Mouse (Mus musculus): ENCODE data around the gene Cdk5. TPM values are rescaled to one million over a fixed set of nuclear protein-coding genes. Genes with fewer than 3 reads are reported as not detected.
A peak's percentile ranks its signal among the peaks of the same experiment; 100 is the strongest.

The Cdk5 gene
- polyA plus RNA-seq, 2 experiments, result 8.2 to 10.3 TPM

DNA sequence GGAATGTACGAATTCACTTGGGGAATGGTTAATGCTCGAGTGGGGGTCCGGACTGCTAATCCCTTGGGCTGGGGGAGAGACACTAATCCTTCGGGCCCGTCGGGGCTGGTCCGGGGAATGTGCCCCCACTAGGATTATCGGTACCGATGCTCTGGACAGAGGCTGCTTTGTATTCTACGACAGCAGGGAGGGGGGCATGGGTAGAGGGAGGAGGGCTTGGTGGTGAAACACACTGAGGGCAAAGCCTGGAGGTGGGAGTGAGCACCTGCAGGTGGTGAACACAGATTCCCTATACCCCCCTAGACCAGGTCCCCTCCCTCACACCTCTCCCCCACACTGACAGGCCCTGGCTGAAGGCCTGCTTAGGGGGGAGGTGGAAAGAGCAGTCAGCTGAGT lies 2.7 kb upstream of the Cdk5 start:
- ATAC-seq (ENCODE audit: insufficient read depth) (no peak), DNase-seq (ENCODE audit: low read depth in 3 of 3, low spot score in 3 of 3) (no peak)
- Histone ChIP-seq H3K4me1 (replicated peaks; ENCODE audit: control insufficient read depth in 2 of 2, insufficient read depth in 2 of 2, low read length in 1 of 2) (peaks cover 21 to 28% of the 10 kb centered on the region in 2 experiments), H3K27me3 (ENCODE audit: control insufficient read depth, insufficient read depth, low read length) (no peaks in the 10 kb centered on the region), H3K36me3 (replicated peaks; ENCODE audit: control insufficient read depth, insufficient read depth, low read depth) (no peaks in the 10 kb centered on the region; the same call in 1 of the 2 replicates), H3K9ac (replicated peaks) (no peak overlapping the region), H3K9me3 (ENCODE audit: control insufficient read depth, low read length) (no peaks in the 10 kb centered on the region), H3K4me3 (ENCODE audit: insufficient read depth in 1 of 2, low read depth in 2 of 2, low read length in 2 of 2) (peak overlapping the region; percentile 66 to 77), H3K27ac (no peak overlapping the region), H3K4me2 (ENCODE audit: low read depth) (peak overlapping the region; percentile 98)
- TF ChIP-seq EP300 (IDR thresholded peaks at IDR 0.05; ENCODE audit: low read depth), result no peak
- TF ChIP-seq CTCF (IDR thresholded peaks at IDR 0.05; ENCODE audit: low read depth), result no peak
- WGBS (ENCODE audit: insufficient replicate concordance), result 13% methylated on average over 10 of the region's 10 CpGs

DNA sequence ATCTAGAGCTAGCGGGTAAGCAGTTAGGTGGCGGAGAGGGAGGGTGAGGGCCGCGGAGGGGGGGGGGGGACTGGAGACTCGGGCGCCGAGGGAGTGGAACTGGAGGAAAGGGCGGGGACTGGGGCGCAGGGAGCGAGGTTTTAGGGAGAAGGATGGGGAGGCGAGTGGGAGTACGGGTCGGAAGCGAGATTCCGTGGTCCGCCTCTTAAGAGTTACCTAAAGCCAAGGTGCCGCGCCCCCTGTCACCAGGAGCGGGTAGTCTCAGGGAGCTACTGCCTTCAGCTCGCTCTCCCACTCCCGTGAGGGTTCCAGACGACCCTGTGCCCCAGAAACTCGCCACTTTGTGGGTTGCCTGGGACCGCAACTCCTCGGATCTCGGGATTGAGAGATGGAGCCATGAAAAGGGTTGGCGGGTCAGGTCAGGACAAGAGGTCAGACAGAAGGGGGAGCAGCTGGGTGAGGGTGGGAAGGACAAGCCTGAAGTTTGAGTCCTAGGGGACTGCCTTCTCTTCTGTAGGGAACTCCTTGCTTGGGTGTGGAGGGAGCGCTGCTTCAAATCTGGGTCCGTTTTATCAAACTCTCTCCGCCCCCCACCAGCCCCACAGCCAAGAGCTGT lies 2.2 kb upstream of the Cdk5 start:
- TF ChIP-seq EP300 (IDR thresholded peaks at IDR 0.05; ENCODE audit: low read depth) (no peak), CTCF (IDR thresholded peaks at IDR 0.05; ENCODE audit: low read depth) (peak; percentile 51)
- Histone ChIP-seq H3K4me2 (ENCODE audit: low read depth) (peak overlapping the region; percentile 98), H3K9ac (replicated peaks) (peak overlapping the region; percentile 85), H3K4me3 (ENCODE audit: insufficient read depth in 1 of 2, low read depth in 2 of 2, low read length in 2 of 2) (peak overlapping the region; percentile 66 to 77), H3K27ac (no peak overlapping the region), H3K36me3 (replicated peaks; ENCODE audit: control insufficient read depth, insufficient read depth, low read depth) (no peaks in the 10 kb centered on the region; the same call in 1 of the 2 replicates), H3K4me1 (replicated peaks; ENCODE audit: control insufficient read depth in 2 of 2, insufficient read depth in 2 of 2, low read length in 1 of 2) (peaks cover 21 to 28% of the 10 kb centered on the region in 2 experiments), H3K9me3 (ENCODE audit: control insufficient read depth, low read length) (no peaks in the 10 kb centered on the region), H3K27me3 (ENCODE audit: control insufficient read depth, insufficient read depth, low read length) (no peaks in the 10 kb centered on the region)
- DNase-seq (ENCODE audit: low read depth in 3 of 3, low spot score in 3 of 3), result peak in 1 of 3 experiments; percentile 35
- ATAC-seq (ENCODE audit: insufficient read depth), result no peak
- WGBS (ENCODE audit: insufficient replicate concordance), result under 1% methylated on average over 27 of the region's 30 CpGs

DNA sequence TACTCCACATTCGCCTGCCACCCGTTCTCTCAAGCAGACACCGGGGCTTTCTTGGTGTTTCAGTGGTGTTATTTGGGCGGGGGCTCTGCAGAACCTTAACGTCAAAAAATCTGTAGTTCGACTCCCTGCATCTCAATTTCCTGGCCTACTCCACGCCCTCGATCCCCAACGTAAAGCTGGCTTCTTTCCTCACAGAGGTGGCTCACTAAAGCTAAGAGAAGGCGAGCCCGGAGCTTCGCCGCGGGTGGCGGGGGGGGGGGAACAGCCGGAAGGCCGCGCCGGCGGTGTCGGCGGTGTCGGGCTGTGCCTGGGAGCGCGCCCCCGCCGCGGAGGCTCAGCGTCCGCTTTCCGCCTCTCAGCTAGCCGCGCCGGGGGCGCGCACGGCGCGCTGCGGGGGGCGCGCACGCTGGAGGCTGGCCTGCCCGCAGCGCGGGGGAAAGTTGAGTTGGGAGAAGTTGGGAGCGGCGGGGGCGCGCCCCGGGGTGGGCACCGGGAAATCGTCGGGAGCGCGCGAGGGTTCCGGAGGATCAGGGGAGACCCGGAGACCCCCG lies 1.6 kb upstream of the Cdk5 start:
- Histone ChIP-seq H3K4me1 (replicated peaks; ENCODE audit: control insufficient read depth in 2 of 2, insufficient read depth in 2 of 2, low read length in 1 of 2) (peaks cover 21 to 28% of the 10 kb centered on the region in 2 experiments), H3K27ac (peak overlapping the region; percentile 83), H3K4me2 (ENCODE audit: low read depth) (peak overlapping the region; percentile 98), H3K9ac (replicated peaks) (peak overlapping the region; percentile 85), H3K36me3 (replicated peaks; ENCODE audit: control insufficient read depth, insufficient read depth, low read depth) (no peaks in the 10 kb centered on the region), H3K9me3 (ENCODE audit: control insufficient read depth, low read length) (no peaks in the 10 kb centered on the region), H3K4me3 (ENCODE audit: insufficient read depth in 1 of 2, low read depth in 2 of 2, low read length in 2 of 2) (peak overlapping the region; percentile 66 to 77), H3K27me3 (ENCODE audit: control insufficient read depth, insufficient read depth, low read length) (no peaks in the 10 kb centered on the region)
- WGBS (ENCODE audit: insufficient replicate concordance), result 1% methylated on average over 58 of the region's 60 CpGs
- peak; percentile 64 for ATAC-seq (ENCODE audit: insufficient read depth)
- peak; percentile 71 to 80 (median 79) for DNase-seq (ENCODE audit: low read depth in 3 of 3, low spot score in 3 of 3)
- TF ChIP-seq EP300 (IDR thresholded peaks at IDR 0.05; ENCODE audit: low read depth) (no peak), CTCF (IDR thresholded peaks at IDR 0.05; ENCODE audit: low read depth) (no peak)

DNA sequence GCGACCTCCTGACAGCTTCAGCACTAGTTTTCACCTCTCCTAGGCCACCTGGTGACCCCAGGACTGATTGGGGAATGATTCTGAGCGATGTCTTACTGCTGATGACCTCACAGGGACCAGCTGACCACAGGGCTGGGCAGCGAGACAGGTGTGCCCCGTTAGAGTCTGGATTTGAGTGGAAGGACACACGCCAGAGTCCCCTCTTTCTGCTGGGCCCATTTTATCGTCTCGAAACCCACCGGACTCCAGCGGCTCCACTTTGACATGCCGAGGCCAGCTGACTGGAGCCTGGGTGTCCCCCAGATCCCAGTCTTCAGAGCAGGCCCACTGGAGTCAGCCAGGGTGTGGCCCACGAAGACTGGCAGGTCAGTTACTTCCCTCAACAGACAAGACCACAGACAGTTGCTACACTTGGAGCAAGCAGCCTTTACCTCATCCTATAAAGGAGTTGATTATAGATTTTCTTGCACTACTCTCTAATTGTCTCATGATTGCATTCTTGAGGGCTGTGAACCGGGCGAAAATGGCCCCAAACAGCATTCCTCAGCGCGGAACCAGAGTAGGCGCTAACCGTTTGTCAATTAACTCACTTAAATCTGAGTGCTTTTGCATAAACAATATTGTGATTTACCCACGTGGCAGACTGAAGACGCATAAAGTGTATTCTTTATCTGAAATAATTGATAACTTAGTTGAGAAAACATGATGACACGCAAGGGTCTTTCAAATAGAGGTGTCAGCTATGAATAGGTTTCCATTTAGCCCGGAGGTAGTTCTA lies 863 bp upstream of the Cdk5 start:
- Histone ChIP-seq H3K36me3 (replicated peaks; ENCODE audit: control insufficient read depth, insufficient read depth, low read depth) (no peaks in the 10 kb centered on the region), H3K9me3 (ENCODE audit: control insufficient read depth, low read length) (no peaks in the 10 kb centered on the region), H3K4me3 (ENCODE audit: insufficient read depth in 1 of 2, low read depth in 2 of 2, low read length in 2 of 2) (peak overlapping the region; percentile 66 to 77), H3K27ac (peak overlapping the region; percentile 83), H3K4me1 (replicated peaks; ENCODE audit: control insufficient read depth in 2 of 2, insufficient read depth in 2 of 2, low read length in 1 of 2) (peaks cover 21 to 28% of the 10 kb centered on the region in 2 experiments), H3K4me2 (ENCODE audit: low read depth) (peak overlapping the region; percentile 98), H3K9ac (replicated peaks) (peak overlapping the region; percentile 85), H3K27me3 (ENCODE audit: control insufficient read depth, insufficient read depth, low read length) (no peaks in the 10 kb centered on the region)
- DNase-seq (ENCODE audit: low read depth in 3 of 3, low spot score in 3 of 3) (peak in 1 of 3 experiments; percentile 33), ATAC-seq (ENCODE audit: insufficient read depth) (no peak)
- TF ChIP-seq EP300 (IDR thresholded peaks at IDR 0.05; ENCODE audit: low read depth), result no peak
- no peak; the same call in 1 of the 2 replicates for TF ChIP-seq CTCF (IDR thresholded peaks at IDR 0.05; ENCODE audit: low read depth)
- WGBS (ENCODE audit: insufficient replicate concordance), result 11% methylated on average over 21 of the region's 21 CpGs

DNA sequence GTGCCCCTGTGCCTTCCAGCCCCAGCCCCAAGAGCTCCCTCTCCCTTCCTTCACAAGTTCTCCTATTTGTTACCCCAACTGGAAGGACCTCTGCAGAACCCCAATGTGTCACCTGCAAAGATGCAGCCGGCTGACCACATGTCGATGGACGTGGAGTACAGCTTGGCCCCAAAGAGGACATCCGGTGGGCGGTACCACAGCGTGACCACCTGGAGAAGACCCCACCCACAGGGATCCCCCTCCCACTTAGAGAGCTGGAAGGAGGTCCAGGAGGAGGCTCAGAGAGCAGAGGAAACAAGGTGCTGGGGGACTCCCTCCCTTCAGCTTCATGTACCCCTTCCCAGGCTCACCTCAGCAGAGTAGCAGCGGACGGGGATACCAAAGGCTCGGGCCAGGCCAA lies 2.9 kb downstream of the Cdk5 start:
- no peak overlapping the region for H3K4me2 ChIP-seq (ENCODE audit: low read depth)
- ATAC-seq (ENCODE audit: insufficient read depth) (no peak), DNase-seq (ENCODE audit: low read depth in 3 of 3, low spot score in 3 of 3) (no peak)
- peaks cover 9 to 12% of the 10 kb centered on the region in 2 experiments; a peak in 3 of 4 replicates for H3K4me1 ChIP-seq (replicated peaks; ENCODE audit: control insufficient read depth in 2 of 2, insufficient read depth in 2 of 2, low read length in 1 of 2)
- H3K36me3 ChIP-seq (replicated peaks; ENCODE audit: control insufficient read depth, insufficient read depth, low read depth), result no peaks in the 10 kb centered on the region
- H3K4me3 ChIP-seq (ENCODE audit: insufficient read depth in 1 of 2, low read depth in 2 of 2, low read length in 2 of 2), result no peak overlapping the region
- H3K27me3 ChIP-seq (ENCODE audit: control insufficient read depth, insufficient read depth, low read length), result no peaks in the 10 kb centered on the region
- 70% methylated on average over 9 of the region's 9 CpGs for WGBS (ENCODE audit: insufficient replicate concordance)
- TF ChIP-seq EP300 (IDR thresholded peaks at IDR 0.05; ENCODE audit: low read depth) (no peak), CTCF (IDR thresholded peaks at IDR 0.05; ENCODE audit: low read depth) (no peak)
- no peak overlapping the region for H3K27ac ChIP-seq
- H3K9ac ChIP-seq (replicated peaks), result no peak overlapping the region
- no peaks in the 10 kb centered on the region for H3K9me3 ChIP-seq (ENCODE audit: control insufficient read depth, low read length)
